Comparison of ENCODE assay signal across 9 mouse cellular contexts in the genomic region with DNA sequence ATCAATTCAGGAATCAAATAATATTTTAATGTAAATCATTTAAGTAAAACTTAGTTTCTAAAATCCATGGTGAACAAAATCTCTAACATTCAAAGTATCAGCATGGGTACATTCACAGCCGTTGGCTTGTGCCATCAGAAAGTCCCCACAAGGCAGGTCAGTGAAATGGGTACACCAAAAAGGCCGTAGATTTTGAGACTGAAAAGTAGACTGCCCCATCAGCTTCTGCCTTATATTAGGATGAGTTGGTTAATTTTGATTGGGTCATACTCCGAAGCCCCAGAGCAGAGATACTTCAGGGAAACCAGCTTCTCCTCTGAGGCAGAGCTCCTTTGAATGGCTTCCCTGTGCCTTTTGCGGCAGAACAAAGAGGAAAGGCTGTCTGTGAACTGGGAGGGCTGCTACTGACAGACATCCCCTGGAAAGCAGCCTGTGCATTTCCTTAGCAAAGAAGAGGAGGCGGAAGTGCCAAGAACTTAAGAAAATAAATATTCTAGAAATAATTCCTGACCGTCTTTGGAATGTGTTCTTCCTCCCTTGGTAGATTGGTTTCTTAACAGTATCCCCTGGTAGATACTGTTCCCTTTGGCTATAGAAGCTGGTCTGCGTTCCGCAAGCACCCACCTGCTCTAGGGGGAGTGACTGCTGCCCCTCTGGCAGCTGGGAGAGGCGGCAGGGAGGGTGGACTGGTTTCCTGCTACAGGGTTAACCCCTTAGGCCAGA.
DNase-seq lines count a peak whose midpoint lies in the region; ATAC-seq and TF ChIP-seq lines count a peak whose summit lies in the region.
"Had no signal": no experiment of that assay in that cellular context is flagged by ENCODE, and none has a peak within 500 bp of the region (broad histone marks: within the 10 kb centered on the region; RNA-seq: fewer than 3 reads in every experiment).

No protein-coding gene starts in this region.

- H3K27me3 ChIP-seq in embryonic facial prominence, embryonic 15.5 days, result no peaks in the 10 kb centered on the region
- no peaks in the 10 kb centered on the region for H3K27me3 ChIP-seq in hindbrain, embryonic 11.5 days (ENCODE audit: control insufficient read depth, insufficient read depth, low read length)
- H3K27me3 ChIP-seq in lung, embryonic 14.5 days (ENCODE audit: insufficient read depth, low read length), result no peaks in the 10 kb centered on the region
- no peaks in the 10 kb centered on the region for H3K27me3 ChIP-seq in stomach, embryonic 16.5 days (ENCODE audit: control insufficient read depth, insufficient read depth, low read length)
- H3K27me3 ChIP-seq: liver, embryonic 15.5 days had no signal

- H3K9ac ChIP-seq in embryonic facial prominence, embryonic 15.5 days, result no peak overlapping the region
- H3K9ac ChIP-seq in hindbrain, embryonic 11.5 days (ENCODE audit: low read depth, low read length), result no peak overlapping the region
- H3K9ac ChIP-seq in lung, embryonic 14.5 days, result no peak overlapping the region
- no peak overlapping the region for H3K9ac ChIP-seq in stomach, embryonic 16.5 days (ENCODE audit: low read length)
- H3K9ac ChIP-seq: liver, embryonic 15.5 days had no signal

- no peak for ATAC-seq in embryonic facial prominence, embryonic 15.5 days (ENCODE audit: insufficient number of reproducible peaks, low FRiP score, low TSS enrichment, low read depth)
- ATAC-seq in hindbrain, embryonic 11.5 days (ENCODE audit: low FRiP score), result peak; percentile 55; the same call in 1 of the 2 replicates
- ATAC-seq in lung, embryonic 14.5 days (ENCODE audit: insufficient read depth), result no peak
- no peak for ATAC-seq in stomach, embryonic 16.5 days (ENCODE audit: insufficient read depth, low FRiP score)

- 33% methylated on average over 9 of the region's 9 CpGs for WGBS in embryonic facial prominence, embryonic 15.5 days
- 31% methylated on average over 9 of the region's 9 CpGs for WGBS in hindbrain, embryonic 11.5 days
- WGBS in lung, embryonic 14.5 days, result 27% methylated on average over 9 of the region's 9 CpGs
- WGBS in stomach, embryonic 16.5 days, result 39% methylated on average over 9 of the region's 9 CpGs

- H3K9me3 ChIP-seq in embryonic facial prominence, embryonic 15.5 days (replicated peaks), result no peaks in the 10 kb centered on the region
- H3K9me3 ChIP-seq in hindbrain, embryonic 11.5 days (ENCODE audit: control insufficient read depth, low read length), result no peaks in the 10 kb centered on the region
- no peaks in the 10 kb centered on the region for H3K9me3 ChIP-seq in lung, embryonic 14.5 days (ENCODE audit: low read depth, low read length)
- no peaks in the 10 kb centered on the region for H3K9me3 ChIP-seq in stomach, embryonic 16.5 days (replicated peaks; ENCODE audit: control insufficient read depth, low read length)
- H3K9me3 ChIP-seq: liver, embryonic 15.5 days had no signal

- intact Hi-C loops in gastrocnemius, adult 2 months (cut with DNase I), result no loop called here

- peaks cover 42% of the 10 kb centered on the region for H3K4me1 ChIP-seq in embryonic facial prominence, embryonic 15.5 days
- H3K4me1 ChIP-seq in hindbrain, embryonic 11.5 days (replicated peaks; ENCODE audit: control insufficient read depth, insufficient read depth, low read length), result 0 out of 2 replicates have a peak, but pooled peaks cover 11% of the 10 kb centered on the region
- H3K4me1 ChIP-seq in lung, embryonic 14.5 days (ENCODE audit: insufficient read depth), result peaks cover 43% of the 10 kb centered on the region
- H3K4me1 ChIP-seq in stomach, embryonic 16.5 days (ENCODE audit: control insufficient read depth, insufficient read depth, low read length), result peaks cover 54% of the 10 kb centered on the region

- H3K27ac ChIP-seq in gastrocnemius, adult 2 months, result peak overlapping the region; percentile 51
- H3K27ac ChIP-seq in embryonic facial prominence, embryonic 15.5 days (replicated peaks), result peak overlapping the region; percentile 31; the same call in 1 of the 2 replicates
- H3K27ac ChIP-seq in hindbrain, embryonic 11.5 days (ENCODE audit: low read depth, low read length), result no peak overlapping the region
- H3K27ac ChIP-seq in lung, embryonic 14.5 days (ENCODE audit: low read depth), result peak overlapping the region; percentile 87
- H3K27ac ChIP-seq in stomach, embryonic 16.5 days (ENCODE audit: low read length), result peak overlapping the region; percentile 12; the same call in 1 of the 2 replicates
- H3K27ac ChIP-seq: liver, embryonic 15.5 days had no signal

- no peak overlapping the region for H3K4me2 ChIP-seq in embryonic facial prominence, embryonic 15.5 days (replicated peaks)
- no peak overlapping the region for H3K4me2 ChIP-seq in hindbrain, embryonic 11.5 days (replicated peaks; ENCODE audit: low read depth, low read length)
- peak overlapping the region; percentile 16 for H3K4me2 ChIP-seq in lung, embryonic 14.5 days
- H3K4me2 ChIP-seq in stomach, embryonic 16.5 days (ENCODE audit: low read depth, low read length), result no peak overlapping the region
- H3K4me2 ChIP-seq: liver, embryonic 15.5 days had no signal

- peak overlapping the region; percentile 39 for H3K4me3 ChIP-seq in gastrocnemius, adult 2 months
- no peak overlapping the region for H3K4me3 ChIP-seq in embryonic facial prominence, embryonic 15.5 days (replicated peaks)
- H3K4me3 ChIP-seq in hindbrain, embryonic 11.5 days (ENCODE audit: low read depth, low read length), result no peak overlapping the region
- H3K4me3 ChIP-seq in lung, embryonic 14.5 days (ENCODE audit: low read depth, low read length), result no peak overlapping the region
- no peak overlapping the region for H3K4me3 ChIP-seq in stomach, embryonic 16.5 days (replicated peaks; ENCODE audit: low read length)
- H3K4me3 ChIP-seq: liver, embryonic 15.5 days had no signal

- H3K36me3 ChIP-seq in embryonic facial prominence, embryonic 15.5 days, result no peaks in the 10 kb centered on the region
- no peaks in the 10 kb centered on the region for H3K36me3 ChIP-seq in hindbrain, embryonic 11.5 days (ENCODE audit: control insufficient read depth, insufficient read depth, low read length)
- no peaks in the 10 kb centered on the region for H3K36me3 ChIP-seq in lung, embryonic 14.5 days (ENCODE audit: insufficient read depth)
- H3K36me3 ChIP-seq in stomach, embryonic 16.5 days (ENCODE audit: control insufficient read depth, insufficient read depth, low read length), result no peaks in the 10 kb centered on the region
- H3K36me3 ChIP-seq: liver, embryonic 15.5 days had no signal

- DNase-seq in gastrocnemius, adult 2 months, result no peak
- DNase-seq in gastrocnemius, postnatal 10 days, result no peak
- DNase-seq in hindbrain, embryonic 11.5 days (ENCODE audit: low spot score), result peak; percentile 41
- peak; percentile 78 for DNase-seq in lung, embryonic 14.5 days
- no peak for DNase-seq in retina, postnatal 1 day
- DNase-seq in cerebellum, adult 8-10 months, result no peak

- no peak for TF ChIP-seq CTCF in gastrocnemius, adult 2 months (IDR thresholded peaks at IDR 0.05)
- TF ChIP-seq CTCF in lung, embryonic 14.5 days (IDR thresholded peaks at IDR 0.05; ENCODE audit: low read depth), result peak; percentile 25; the same call in 1 of the 2 replicates

Comparison
In these comparisons a context has a peak if more than half of its experiments do, and no peak if none do; other contexts are left out.
1. DNase-seq: peak in hindbrain, embryonic 11.5 days (single experiment) and lung, embryonic 14.5 days (single experiment); none in gastrocnemius, adult 2 months (single experiment), gastrocnemius, postnatal 10 days (single experiment), retina, postnatal 1 day (single experiment) and cerebellum, adult 8-10 months (single experiment).